Mouse (Mus musculus): ENCODE results near the gene Plcg1. TPM values are rescaled to one million over a fixed set of nuclear protein-coding genes. Genes with fewer than 3 reads are reported as not detected.
A peak's percentile ranks its signal among the peaks of the same experiment; 100 is the strongest.

The Plcg1 gene
- polyA plus RNA-seq, 2 experiments, result 3.9 to 5.4 TPM

DNA sequence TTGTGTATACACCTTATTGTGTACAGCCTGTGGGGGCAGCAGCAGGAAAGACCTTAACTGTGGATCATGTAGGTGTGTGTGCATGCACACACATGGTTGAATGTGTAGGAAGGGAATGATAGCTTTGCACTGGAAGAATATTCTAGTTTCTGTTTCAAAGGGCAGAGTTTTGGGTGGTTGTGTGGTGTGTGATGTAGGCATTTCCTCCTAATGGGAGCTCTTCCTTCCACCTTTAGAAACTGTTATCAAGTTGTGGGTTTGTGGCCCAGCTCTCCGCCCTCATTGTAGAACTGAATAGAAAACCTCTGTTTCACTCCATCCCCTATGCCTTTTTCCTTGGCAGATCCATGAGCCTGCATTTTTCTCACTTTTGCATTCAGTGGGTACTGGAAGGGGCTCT, 14.4 kb downstream of the Plcg1 start:
- 27% methylated on average over 1 of the region's 1 CpGs for WGBS (ENCODE audit: insufficient replicate concordance)
- Histone ChIP-seq H3K4me2 (ENCODE audit: low read depth) (no peak overlapping the region), H3K4me3 (ENCODE audit: insufficient read depth in 1 of 2, low read depth in 2 of 2, low read length in 2 of 2) (no peak overlapping the region), H3K27ac (no peak overlapping the region), H3K4me1 (replicated peaks; ENCODE audit: control insufficient read depth in 2 of 2, insufficient read depth in 2 of 2, low read length in 1 of 2) (peaks cover 0 to 11% of the 10 kb centered on the region in 2 experiments; a peak in 2 of 4 replicates), H3K9ac (replicated peaks) (no peak overlapping the region), H3K27me3 (ENCODE audit: control insufficient read depth, insufficient read depth, low read length) (no peaks in the 10 kb centered on the region), H3K36me3 (replicated peaks; ENCODE audit: control insufficient read depth, insufficient read depth, low read depth) (no peaks in the 10 kb centered on the region), H3K9me3 (ENCODE audit: control insufficient read depth, low read length) (no peaks in the 10 kb centered on the region)
- DNase-seq (ENCODE audit: low read depth in 3 of 3, low spot score in 3 of 3) (no peak), ATAC-seq (ENCODE audit: insufficient read depth) (no peak)
- no peak for TF ChIP-seq EP300 (IDR thresholded peaks at IDR 0.05; ENCODE audit: low read depth)
- TF ChIP-seq CTCF (IDR thresholded peaks at IDR 0.05; ENCODE audit: low read depth), result no peak

DNA sequence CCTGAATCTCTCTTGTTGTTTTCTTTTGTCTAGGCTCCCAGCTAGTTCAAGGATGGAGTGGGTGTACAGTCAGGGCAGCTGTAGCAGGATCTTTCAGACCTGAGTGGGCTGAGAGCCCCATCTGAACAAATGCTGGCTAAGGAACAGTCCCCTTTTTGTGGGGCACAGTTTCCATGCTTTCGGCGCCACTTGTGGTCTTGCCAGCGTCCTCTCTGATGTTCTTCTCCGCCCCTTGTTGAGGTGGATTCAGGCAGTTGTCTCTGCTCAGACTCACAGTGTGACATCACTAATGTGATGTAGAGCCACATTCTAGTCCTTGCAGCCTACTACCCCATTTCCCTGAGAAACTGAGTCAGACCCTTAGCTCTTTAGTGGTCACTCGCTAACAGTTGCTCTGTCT, 15.5 kb downstream of the Plcg1 start:
- DNase-seq (ENCODE audit: low read depth in 3 of 3, low spot score in 3 of 3) (no peak), ATAC-seq (ENCODE audit: insufficient read depth) (no peak)
- Histone ChIP-seq H3K4me3 (ENCODE audit: insufficient read depth in 1 of 2, low read depth in 2 of 2, low read length in 2 of 2) (no peak overlapping the region), H3K4me2 (ENCODE audit: low read depth) (no peak overlapping the region), H3K27ac (no peak overlapping the region), H3K27me3 (ENCODE audit: control insufficient read depth, insufficient read depth, low read length) (no peaks in the 10 kb centered on the region), H3K4me1 (replicated peaks; ENCODE audit: control insufficient read depth in 2 of 2, insufficient read depth in 2 of 2, low read length in 1 of 2) (peaks cover 0 to 8% of the 10 kb centered on the region in 2 experiments; a peak in 2 of 4 replicates), H3K36me3 (replicated peaks; ENCODE audit: control insufficient read depth, insufficient read depth, low read depth) (no peaks in the 10 kb centered on the region), H3K9ac (replicated peaks) (no peak overlapping the region), H3K9me3 (ENCODE audit: control insufficient read depth, low read length) (no peaks in the 10 kb centered on the region)
- WGBS (ENCODE audit: insufficient replicate concordance), result 66% methylated on average over 5 of the region's 5 CpGs
- TF ChIP-seq EP300 (IDR thresholded peaks at IDR 0.05; ENCODE audit: low read depth) (no peak), CTCF (IDR thresholded peaks at IDR 0.05; ENCODE audit: low read depth) (no peak)

- H3K4me2 ChIP-seq (ENCODE audit: low read depth), result no peak overlapping the region
- ATAC-seq (ENCODE audit: insufficient read depth), result no peak
- no peaks in the 10 kb centered on the region for H3K36me3 ChIP-seq (replicated peaks; ENCODE audit: control insufficient read depth, insufficient read depth, low read depth)
- H3K9ac ChIP-seq (replicated peaks), result no peak overlapping the region
- DNase-seq (ENCODE audit: low read depth in 3 of 3, low spot score in 3 of 3), result no peak
- no peaks in the 10 kb centered on the region for H3K9me3 ChIP-seq (ENCODE audit: control insufficient read depth, low read length)
- H3K4me1 ChIP-seq (replicated peaks; ENCODE audit: control insufficient read depth in 2 of 2, insufficient read depth in 2 of 2, low read length in 1 of 2), result peaks cover 0 to 5% of the 10 kb centered on the region in 2 experiments; a peak in 2 of 4 replicates
- no peak overlapping the region for H3K4me3 ChIP-seq (ENCODE audit: insufficient read depth in 1 of 2, low read depth in 2 of 2, low read length in 2 of 2)
- 70% methylated on average over 10 of the region's 10 CpGs for WGBS (ENCODE audit: insufficient replicate concordance)
- TF ChIP-seq CTCF (IDR thresholded peaks at IDR 0.05; ENCODE audit: low read depth), result no peak
- TF ChIP-seq EP300 (IDR thresholded peaks at IDR 0.05; ENCODE audit: low read depth), result no peak
- H3K27me3 ChIP-seq (ENCODE audit: control insufficient read depth, insufficient read depth, low read length), result no peaks in the 10 kb centered on the region
- no peak overlapping the region for H3K27ac ChIP-seq
Measured at GRCm38 (mm10) chr2:160747075-160747474, 16.0 kb downstream of the Plcg1 start.

GRCm38 (mm10) chr2:160756583-160757203, 25.6 kb downstream of the Plcg1 start:
- TF ChIP-seq CTCF (IDR thresholded peaks at IDR 0.05; ENCODE audit: low read depth) (no peak), EP300 (IDR thresholded peaks at IDR 0.05; ENCODE audit: low read depth) (no peak)
- H3K9me3 ChIP-seq (ENCODE audit: control insufficient read depth, low read length), result no peaks in the 10 kb centered on the region
- no peaks in the 10 kb centered on the region for H3K36me3 ChIP-seq (replicated peaks; ENCODE audit: control insufficient read depth, insufficient read depth, low read depth)
- ATAC-seq (ENCODE audit: insufficient read depth) (no peak), DNase-seq (ENCODE audit: low read depth in 3 of 3, low spot score in 3 of 3) (no peak)
- no peak overlapping the region for H3K4me2 ChIP-seq (ENCODE audit: low read depth)
- 56% methylated on average over 6 of the region's 6 CpGs for WGBS (ENCODE audit: insufficient replicate concordance)
- no peaks in the 10 kb centered on the region for H3K4me1 ChIP-seq (replicated peaks; ENCODE audit: control insufficient read depth in 2 of 2, insufficient read depth in 2 of 2, low read length in 1 of 2)
- no peak overlapping the region for H3K9ac ChIP-seq (replicated peaks)
- H3K27me3 ChIP-seq (ENCODE audit: control insufficient read depth, insufficient read depth, low read length), result no peaks in the 10 kb centered on the region
- no peak overlapping the region for H3K27ac ChIP-seq
- H3K4me3 ChIP-seq (ENCODE audit: insufficient read depth in 1 of 2, low read depth in 2 of 2, low read length in 2 of 2), result no peak overlapping the region

GRCm38 (mm10) chr2:160760433-160761184, 29.5 kb downstream of the Plcg1 start:
- H3K4me1 ChIP-seq (replicated peaks; ENCODE audit: control insufficient read depth in 2 of 2, insufficient read depth in 2 of 2, low read length in 1 of 2), result no peaks in the 10 kb centered on the region
- ATAC-seq (ENCODE audit: insufficient read depth) (no peak), DNase-seq (ENCODE audit: low read depth in 3 of 3, low spot score in 3 of 3) (no peak)
- no peak for TF ChIP-seq EP300 (IDR thresholded peaks at IDR 0.05; ENCODE audit: low read depth)
- peak; percentile 76 for TF ChIP-seq CTCF (IDR thresholded peaks at IDR 0.05; ENCODE audit: low read depth)
- 71% methylated on average over 9 of the region's 9 CpGs for WGBS (ENCODE audit: insufficient replicate concordance)
- H3K4me3 ChIP-seq (ENCODE audit: insufficient read depth in 1 of 2, low read depth in 2 of 2, low read length in 2 of 2), result no peak overlapping the region
- no peak overlapping the region for H3K9ac ChIP-seq (replicated peaks)
- H3K36me3 ChIP-seq (replicated peaks; ENCODE audit: control insufficient read depth, insufficient read depth, low read depth), result no peaks in the 10 kb centered on the region
- no peak overlapping the region for H3K27ac ChIP-seq
- H3K27me3 ChIP-seq (ENCODE audit: control insufficient read depth, insufficient read depth, low read length), result no peaks in the 10 kb centered on the region
- H3K4me2 ChIP-seq (ENCODE audit: low read depth), result no peak overlapping the region
- H3K9me3 ChIP-seq (ENCODE audit: control insufficient read depth, low read length), result no peaks in the 10 kb centered on the region

Measured in liver, embryonic 14.5 days (tissue).